Mouse (Mus musculus) Muller cell, postnatal 12 days (primary cell): Measurements from ENCODE around the gene Sectm1a.
"Not testable (repeated sequence)": the region's sequence is repeated elsewhere in the genome, so short reads cannot be mapped to it uniquely, and the experiment has no call there.

ENCODE experiments used
- DNase-seq: peaks from one replicate; pipeline ENCODE4 v3.0.0-alpha.2; 2015; ENCODE audit errors: inconsistent ontology term

The Sectm1a gene

GRCm38 (mm10) chr11:121047826-121048399, 33.1 kb downstream of the Sectm1a start:
- no peak for DNase-seq

DNA sequence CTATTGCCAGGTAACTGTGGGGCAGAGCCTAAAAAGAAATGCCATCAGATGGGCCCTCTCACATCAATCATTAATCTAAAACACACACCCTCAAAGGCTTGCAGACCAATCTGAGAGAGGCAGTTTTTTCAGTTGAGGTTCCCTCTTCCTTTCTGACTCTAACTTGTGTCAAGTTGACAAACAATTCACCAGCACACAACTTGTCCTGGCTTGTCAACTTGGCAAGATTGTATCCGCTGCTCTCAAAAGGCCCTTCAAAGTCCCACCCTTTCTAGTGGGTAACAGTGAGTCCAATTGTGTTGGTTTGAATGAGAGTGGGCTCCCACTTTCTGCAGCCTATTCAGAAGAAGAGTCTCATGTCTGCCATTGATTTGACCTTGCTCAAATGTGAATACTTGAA, 35.7 kb downstream of the Sectm1a start:
- DNase-seq, result no peak

GRCm38 (mm10) chr11:121043025-121043424, 38.0 kb downstream of the Sectm1a start:
- not testable (repeated sequence) for DNase-seq

GRCm38 (mm10) chr11:121042480-121042879, 38.5 kb downstream of the Sectm1a start:
- no peak for DNase-seq

- DNase-seq, result no peak
These were observed 39.4 kb downstream of the Sectm1a start for GRCm38 (mm10) chr11:121041636-121042035.

- peak; percentile 78 for DNase-seq
These were observed 39.8 kb downstream of the Sectm1a start for GRCm38 (mm10) chr11:121041212-121041611.

DNA sequence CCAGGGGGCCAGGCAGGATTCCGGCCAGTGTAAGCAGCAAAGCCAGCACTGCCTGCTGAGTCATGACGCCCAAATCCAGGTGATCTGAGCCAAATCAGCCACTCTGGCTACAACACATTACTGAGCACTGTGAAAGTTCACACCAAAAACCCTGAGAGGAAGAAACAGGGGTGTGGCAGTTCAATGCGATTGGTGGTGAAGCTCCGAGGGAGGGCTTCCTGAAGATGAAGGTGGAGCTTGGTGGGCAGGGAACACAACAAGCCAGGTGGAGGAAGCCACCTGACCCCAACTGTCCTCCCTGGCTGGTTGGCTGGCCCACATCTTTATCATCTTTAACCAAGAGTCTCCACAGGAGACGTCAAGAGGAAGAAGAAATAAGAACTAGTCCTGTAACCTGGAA, 41.7 kb downstream of the Sectm1a start, which contains the start of gene Cd7:
Cd7 (minus strand) TSS at position 117 of the 400 bp plus-strand sequence.
- DNase-seq, result no peak

DNA sequence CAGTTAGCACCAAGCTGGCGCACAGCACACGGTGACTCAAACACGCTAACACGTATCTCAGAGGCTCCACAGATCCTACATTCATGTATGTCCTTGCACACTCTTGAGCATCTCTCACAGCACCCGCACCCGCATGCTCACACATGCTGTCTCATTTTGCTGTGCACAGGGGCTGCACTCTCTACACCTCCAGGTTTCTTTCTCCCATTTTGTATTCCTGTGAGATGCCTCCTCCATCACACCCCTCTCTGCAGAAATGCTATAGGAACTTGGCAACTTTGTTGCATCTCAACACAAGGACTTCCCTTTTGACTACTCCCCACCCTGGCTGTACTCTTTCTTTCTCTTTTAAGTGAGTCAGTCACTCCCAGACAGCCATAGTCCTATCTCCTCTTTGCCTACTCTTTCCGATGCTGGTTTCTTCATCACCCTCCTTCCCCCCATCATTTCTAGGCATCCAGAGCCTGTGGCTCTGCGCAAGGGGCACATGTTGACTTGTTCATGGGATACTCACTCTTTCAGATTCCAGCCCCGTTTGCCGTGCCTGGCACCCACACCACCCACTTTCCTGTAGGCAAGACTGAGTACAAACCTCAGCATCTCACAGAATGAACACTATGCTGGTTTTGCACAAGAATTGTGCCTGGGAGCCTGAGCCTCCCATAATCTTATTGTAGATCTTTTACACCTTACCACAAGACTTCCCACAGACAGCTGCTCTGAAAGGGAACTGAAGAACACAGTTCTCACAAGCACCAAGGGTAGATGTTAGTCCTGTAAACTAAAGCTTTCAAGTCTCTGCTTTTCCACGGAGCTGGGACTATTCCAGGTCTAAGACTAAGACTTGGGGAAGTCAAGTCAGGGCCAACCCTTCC, 42.4 kb downstream of the Sectm1a start:
- no peak for DNase-seq

GRCm38 (mm10) chr11:121033118-121033517, 47.9 kb downstream of the Sectm1a start:
- DNase-seq, result no peak

DNA sequence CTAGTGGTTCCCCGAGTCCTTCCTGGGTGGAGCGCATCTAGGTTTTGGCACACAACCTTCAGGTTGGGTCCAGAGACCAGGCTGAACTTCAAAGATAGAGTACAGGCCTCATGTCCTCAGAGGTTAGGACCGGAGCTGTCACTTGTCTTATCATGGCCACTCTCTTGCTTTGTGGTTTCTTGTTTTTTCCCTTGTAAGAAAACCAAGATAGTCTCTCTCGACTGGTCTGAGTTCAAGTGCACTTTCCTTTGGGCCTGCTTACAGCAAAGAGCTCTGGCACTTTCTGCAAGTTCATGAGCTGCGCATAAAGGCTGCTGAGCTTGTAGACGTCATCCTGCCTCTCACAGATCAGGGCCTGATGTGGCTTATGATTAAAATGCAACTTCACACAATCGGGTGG, 53.8 kb downstream of the Sectm1a start:
- no peak for DNase-seq

GRCm38 (mm10) chr11:121024163-121024562, 56.9 kb downstream of the Sectm1a start:
- no peak for DNase-seq

DNA sequence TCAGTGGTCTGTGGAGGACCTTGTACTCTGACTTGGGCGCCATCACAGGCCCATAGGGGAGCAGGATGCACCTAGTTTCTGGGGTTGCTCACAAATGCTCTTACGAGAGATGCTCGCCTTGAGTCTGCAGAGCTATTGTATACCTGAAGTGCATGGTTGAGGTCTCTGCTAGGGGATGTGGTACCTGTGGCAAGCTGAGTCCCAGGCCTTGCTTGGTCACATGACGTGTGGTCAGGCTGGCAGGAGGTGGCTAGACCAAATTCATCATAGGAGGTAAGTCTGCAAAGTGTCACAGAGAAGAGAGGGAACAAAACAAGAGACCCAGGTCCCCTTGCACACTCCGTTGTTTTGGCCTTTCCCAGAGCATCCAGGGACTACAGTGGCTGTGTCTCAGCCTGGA, 61.5 kb downstream of the Sectm1a start:
- DNase-seq, result no peak

DNA sequence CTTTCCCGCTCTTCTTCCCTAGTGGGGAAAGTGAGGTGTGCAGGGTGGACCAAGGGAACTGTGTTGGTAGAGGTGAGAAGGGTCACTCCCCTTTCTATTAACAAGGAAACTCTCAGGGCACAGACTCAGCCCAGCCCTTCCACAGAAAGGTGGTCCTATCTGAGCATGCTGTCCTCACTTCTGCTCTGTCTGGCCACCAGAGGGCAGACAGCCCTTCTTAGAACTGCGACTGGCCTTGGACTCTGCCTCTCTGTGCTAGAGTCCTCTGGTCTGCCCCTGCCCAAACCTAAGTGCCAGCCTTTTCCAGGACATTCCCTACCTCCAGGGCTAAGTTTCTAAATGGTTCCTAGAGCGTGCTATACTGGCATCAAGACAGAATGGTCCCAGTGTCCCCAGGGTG, 63.3 kb downstream of the Sectm1a start:
- peak; percentile 26 for DNase-seq
